Mouse (Mus musculus) cortical plate, adult 2 months (tissue): ENCODE results near the gene Aff3.

Experiments
- CTCF ChIP-seq: fragments of 200-500 bp; IDR thresholded peaks from 2 replicates; pipeline ENCODE4 v1.5.1; 2011; ENCODE audit warnings: mild to moderate bottlenecking, control low read depth, low read length; ENCODE audit not compliant: insufficient read depth; ENCODE audit errors: extremely low read depth
- POLR2A ChIP-seq: fragments of 200-500 bp; IDR thresholded peaks from 2 replicates; pipeline ENCODE4 v1.6.1; 2011; ENCODE audit warnings: mild to moderate bottlenecking, low read length, control low read depth; ENCODE audit not compliant: insufficient read depth; ENCODE audit errors: extremely low read depth

- no peak for TF ChIP-seq POLR2A
- peak; percentile 97 for TF ChIP-seq CTCF
Measured at GRCm38 (mm10) chr1:38185517-38186226, 479.1 kb downstream of the Aff3 start.
